Mouse (Mus musculus) CH12.LX (cell line): ENCODE data around the gene Zfp791.
"Not testable (repeated sequence)": the region's sequence is repeated elsewhere in the genome, so short reads cannot be mapped to it uniquely, and the experiment has no call there.

ENCODE experiments used
- CTCF ChIP-seq, 2 experiments: IDR thresholded peaks in 1 of 2; conservative IDR thresholded peaks in 1 of 2; 2 replicates each; pipeline ENCODE4 v1.5.1; 2011 to 2012; ENCODE audit warnings: low read depth in 2 of 2, low read length in 2 of 2, improper control_type of control experiment in 1 of 2, inconsistent platforms in 1 of 2, mild to moderate bottlenecking in 1 of 2, moderate library complexity in 1 of 2
- EP300 ChIP-seq: IDR thresholded peaks from 2 replicates; pipeline ENCODE4 v1.6.1; 2011; ENCODE audit warnings: low read length, improper control_type of control experiment
- NELFE ChIP-seq: IDR thresholded peaks from 2 replicates; pipeline ENCODE4 v1.6.1; 2011; ENCODE audit warnings: low read depth, low read length, improper control_type of control experiment
- NRF1 ChIP-seq: IDR thresholded peaks from 2 replicates; pipeline ENCODE4 v1.6.1; 2014; ENCODE audit warnings: low read depth, mild to moderate bottlenecking, inconsistent platforms, low read length, improper control_type of control experiment, moderate library complexity
- POLR2AphosphoS2 ChIP-seq: IDR thresholded peaks from 2 replicates; pipeline ENCODE4 v1.6.1; 2011; ENCODE audit warnings: low read depth, low read length, improper control_type of control experiment
- TBP ChIP-seq: conservative IDR thresholded peaks from 2 replicates; pipeline ENCODE4 v1.6.1; 2011; ENCODE audit warnings: low read depth, low read length, improper control_type of control experiment
- TCF12 ChIP-seq: IDR thresholded peaks from 2 replicates; pipeline ENCODE4 v1.6.1; 2014; ENCODE audit warnings: low read depth, mild to moderate bottlenecking, inconsistent platforms, low read length, improper control_type of control experiment

DNA sequence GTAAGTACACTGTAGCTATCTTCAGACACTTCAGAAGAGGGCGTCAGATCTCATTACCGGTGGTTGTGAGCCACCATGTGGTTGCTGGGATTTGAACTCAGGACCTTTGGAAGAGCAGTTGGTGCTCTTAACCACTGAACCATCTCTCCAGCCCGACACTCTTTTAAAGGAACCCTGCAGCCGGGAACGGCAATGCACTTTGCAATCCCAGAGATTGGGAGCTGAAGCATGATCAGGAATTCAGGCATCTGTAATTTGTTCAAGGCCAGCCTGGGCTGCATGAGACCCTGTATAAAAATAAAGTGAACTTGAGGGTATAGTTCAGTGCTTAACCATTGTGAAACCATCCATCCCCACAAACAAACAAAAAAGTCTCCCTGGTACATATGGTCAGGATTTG lies 2.6 kb downstream of the Zfp791 start:
- not testable (repeated sequence) for TF ChIP-seq CTCF (conservative IDR thresholded peaks at IDR 0.05 in 1 of 2, IDR thresholded peaks at IDR 0.05 in 1 of 2; ENCODE audit: low read depth in 2 of 2, low read length in 2 of 2); TCF12; EP300; NRF1; TBP; NELFE; POLR2AphosphoS2
